Mouse (Mus musculus) neutrophil, adult 83 days (primary cell): ENCODE measurements around the gene Clca4b. TPM values are rescaled to one million over a fixed set of nuclear protein-coding genes. Genes with fewer than 3 reads are reported as not detected.

Source experiments
- total RNA-seq, 2 experiments: library from RNA; stranded (reverse); gene quantifications; one replicate each; pipeline ENCODE4 v1.2.4; 2023

Gene Clca4b
- not detected for total RNA-seq

GRCm38 (mm10) chr3:144932335-144932734 is at the start of gene Clca4b:
Clca4b (minus strand) TSS chr3:144932529.

GRCm38 (mm10) chr3:144974945-144975344 is 42.6 kb upstream of the Clca4b start, which contains the start of gene Clca4a:
Clca4a (minus strand) TSS chr3:144975045.

Other genes starting within 250 kb of the Clca4b start
- 100 to 1,000 TPM; 154 to 167 TPM for gene Sh3glb1, start 212.2 kb downstream of the Clca4b start, total RNA-seq
- under 1 TPM; 0.53 to 0.71 TPM for gene Clca3a1, start 171.6 kb downstream of the Clca4b start, total RNA-seq
- gene Clca3a2, start 113.0 kb downstream of the Clca4b start, total RNA-seq = not detected
- not detected for gene Clca3b, start 83.2 kb downstream of the Clca4b start, total RNA-seq
- not detected for gene Clca4a, start 42.5 kb upstream of the Clca4b start, total RNA-seq
- gene Clca1, start 100.2 kb upstream of the Clca4b start, total RNA-seq = not detected
- gene Clca2, start 166.9 kb upstream of the Clca4b start, total RNA-seq = not detected
- 10 to 100 TPM; 11.3 to 12.4 TPM for gene Odf2l, start 186.1 kb upstream of the Clca4b start, total RNA-seq